Mouse (Mus musculus) stomach, postnatal 0 days (tissue): ENCODE data around the gene Nfatc2.

Experiments
- CTCF ChIP-seq: IDR thresholded peaks from 2 replicates; pipeline ENCODE4 v1.5.1; 2016; ENCODE audit warnings: antibody characterized with exemption, low read depth, mild to moderate bottlenecking, moderate library complexity
- EP300 ChIP-seq: optimal IDR thresholded peaks from 2 replicates; pipeline ENCODE3; 2016; ENCODE audit warnings: antibody characterized with exemption

DNA sequence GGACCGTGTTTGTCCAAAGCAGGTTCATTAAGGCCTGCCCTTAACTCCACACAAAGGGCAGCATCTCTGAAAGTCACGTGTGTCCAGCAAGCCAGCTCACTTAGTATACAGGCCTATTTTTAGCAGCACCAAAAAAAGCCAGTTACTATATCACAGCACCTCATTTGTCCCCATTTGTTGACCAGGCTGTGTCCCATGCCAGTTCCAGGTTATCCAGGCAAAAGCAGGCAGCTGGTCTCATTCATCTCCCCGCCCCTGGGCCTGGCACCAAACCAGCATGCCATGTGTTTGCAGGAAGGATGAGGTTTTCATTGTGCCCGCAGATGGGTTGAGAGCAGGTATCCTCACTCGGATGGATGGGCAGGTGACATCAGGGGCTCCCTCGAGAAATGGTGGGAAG, 16.6 kb downstream of the Nfatc2 start:
- TF ChIP-seq CTCF (no peak), EP300 (no peak)
